Mouse (Mus musculus) testis, adult 2 months (tissue): ENCODE measurements around the gene Srcap. TPM values are rescaled to one million over a fixed set of nuclear protein-coding genes. Genes with fewer than 3 reads are reported as not detected.

Source experiments
- H3K27ac ChIP-seq: fragments of 200-500 bp; 2 replicates; pipeline ENCODE4 v1.5.1; 2012; ENCODE audit warnings: low read depth, low read length; ENCODE audit not compliant: control insufficient read depth, insufficient read depth
- H3K27me3 ChIP-seq: fragments of 200-500 bp; 2 replicates; pipeline ENCODE4 v1.6.1; 2012; ENCODE audit warnings: mild to moderate bottlenecking, low read length, moderate library complexity; ENCODE audit not compliant: control insufficient read depth, insufficient read depth
- H3K36me3 ChIP-seq: fragments of 200-500 bp; 2 replicates; pipeline ENCODE4 v1.6.1; 2012; ENCODE audit warnings: mild to moderate bottlenecking, low read length; ENCODE audit not compliant: control insufficient read depth, insufficient read depth
- H3K4me1 ChIP-seq: fragments of 200-500 bp; 2 replicates; pipeline ENCODE4 v1.6.1; 2012; ENCODE audit warnings: low read length; ENCODE audit not compliant: control insufficient read depth, insufficient read depth
- H3K4me3 ChIP-seq: fragments of 200-500 bp; 2 replicates; pipeline ENCODE4 v1.5.1; 2012; ENCODE audit warnings: low read depth, mild to moderate bottlenecking, low read length, moderate library complexity, mixed read lengths; ENCODE audit not compliant: control insufficient read depth
- CTCF ChIP-seq: fragments of 200-500 bp; IDR thresholded peaks from 2 replicates; pipeline ENCODE4 v1.5.1; 2012; ENCODE audit warnings: low read depth, mild to moderate bottlenecking, inconsistent platforms, low read length, moderate library complexity; ENCODE audit not compliant: control insufficient read depth, insufficient read depth, insufficient replicate concordance
- POLR2A ChIP-seq: fragments of 200-500 bp; IDR thresholded peaks from 2 replicates; pipeline ENCODE4 v1.6.1; 2012; ENCODE audit warnings: low read depth, mild to moderate bottlenecking, inconsistent platforms, low read length, moderate library complexity; ENCODE audit not compliant: control insufficient read depth
- polyA plus RNA-seq: library from polyadenylated mRNA; depleted of rRNA; stranded (reverse); fragments of >200 nt; gene quantifications from 2 replicates; pipeline ENCODE4 v1.2.3, GENCODE M21; 2012

Srcap gene
- polyA plus RNA-seq, 1 experiment = 20.0 TPM

DNA sequence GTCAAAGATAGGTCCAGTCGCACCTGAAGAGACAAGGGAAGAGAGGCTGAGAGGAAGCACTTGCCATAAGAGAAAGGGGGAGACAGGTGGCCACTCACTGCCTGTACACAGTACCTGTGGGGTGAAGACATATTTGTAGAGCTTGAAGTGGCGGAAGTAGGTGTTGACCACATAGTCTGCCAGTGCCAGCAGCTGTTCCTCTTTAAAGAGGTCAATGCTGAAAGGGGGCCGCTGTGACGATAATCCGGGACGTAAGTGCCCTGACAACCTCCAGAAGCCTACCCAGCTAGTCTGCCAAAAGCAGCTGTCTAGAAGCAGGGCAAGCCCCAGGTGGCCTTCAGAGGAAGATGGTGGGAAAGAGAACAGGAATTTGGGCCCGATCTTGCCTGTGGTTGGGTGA is 73.2 kb downstream of the Srcap start:
- Histone ChIP-seq H3K4me3 (peak overlapping the region; percentile 17; the same call in 1 of the 2 replicates), H3K27ac (no peak overlapping the region), H3K27me3 (no peaks in the 10 kb centered on the region), H3K36me3 (peaks cover 4% of the 10 kb centered on the region; the same call in 1 of the 2 replicates), H3K4me1 (peaks cover 10% of the 10 kb centered on the region)
- TF ChIP-seq CTCF (no peak), POLR2A (no peak)

DNA sequence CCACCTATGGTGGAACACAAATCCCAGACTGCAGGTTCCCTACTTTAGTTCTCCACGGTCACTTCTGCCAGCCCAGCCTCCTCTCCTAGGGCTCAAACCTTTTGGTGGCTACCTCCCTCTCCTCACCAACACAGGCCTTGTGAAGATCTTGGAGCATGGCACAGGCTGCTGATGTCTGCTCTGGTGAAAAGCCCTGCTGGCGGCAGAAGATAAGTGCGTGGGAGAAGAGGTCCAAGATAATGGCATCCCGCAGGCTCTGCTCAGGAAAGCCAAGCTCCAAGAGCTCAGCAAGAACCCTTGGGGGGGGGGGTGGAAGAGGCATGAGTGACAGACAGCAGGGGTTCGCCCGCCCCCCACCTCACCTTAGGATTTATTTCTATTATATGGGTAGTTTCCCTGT is 74.4 kb downstream of the Srcap start:
- Histone ChIP-seq H3K36me3 (peaks cover 7% of the 10 kb centered on the region), H3K27ac (no peak overlapping the region; the same call in 1 of the 2 replicates), H3K4me1 (peaks cover 14% of the 10 kb centered on the region), H3K27me3 (no peaks in the 10 kb centered on the region), H3K4me3 (peak overlapping the region; percentile 92)
- no peak for TF ChIP-seq CTCF
- TF ChIP-seq POLR2A = no peak

DNA sequence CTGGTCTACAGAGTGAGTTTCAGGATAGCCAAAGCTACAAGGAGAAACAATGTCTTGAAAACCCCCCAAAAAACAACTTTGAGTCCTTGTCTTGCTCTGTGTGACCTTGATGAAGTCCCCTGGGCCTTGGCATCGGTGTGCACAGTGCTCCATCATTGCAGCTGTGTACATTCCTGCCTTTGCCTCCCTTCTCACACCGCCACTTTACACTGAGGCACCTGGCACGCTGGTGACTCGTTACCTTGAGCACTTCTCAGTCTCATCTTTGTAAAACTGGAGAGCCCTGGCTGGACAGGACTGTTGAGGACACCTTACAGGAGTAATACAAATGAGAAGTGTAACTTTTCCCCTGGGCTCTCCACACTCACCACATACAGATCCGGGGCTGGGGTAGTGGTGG is 75.4 kb downstream of the Srcap start:
- peaks cover 9% of the 10 kb centered on the region for H3K36me3 ChIP-seq
- no peaks in the 10 kb centered on the region for H3K27me3 ChIP-seq
- TF ChIP-seq POLR2A (no peak), CTCF (no peak)
- peak overlapping the region; percentile 34; the same call in 1 of the 2 replicates for H3K27ac ChIP-seq
- H3K4me3 ChIP-seq = peak overlapping the region; percentile 92
- H3K4me1 ChIP-seq = peaks cover 14% of the 10 kb centered on the region

DNA sequence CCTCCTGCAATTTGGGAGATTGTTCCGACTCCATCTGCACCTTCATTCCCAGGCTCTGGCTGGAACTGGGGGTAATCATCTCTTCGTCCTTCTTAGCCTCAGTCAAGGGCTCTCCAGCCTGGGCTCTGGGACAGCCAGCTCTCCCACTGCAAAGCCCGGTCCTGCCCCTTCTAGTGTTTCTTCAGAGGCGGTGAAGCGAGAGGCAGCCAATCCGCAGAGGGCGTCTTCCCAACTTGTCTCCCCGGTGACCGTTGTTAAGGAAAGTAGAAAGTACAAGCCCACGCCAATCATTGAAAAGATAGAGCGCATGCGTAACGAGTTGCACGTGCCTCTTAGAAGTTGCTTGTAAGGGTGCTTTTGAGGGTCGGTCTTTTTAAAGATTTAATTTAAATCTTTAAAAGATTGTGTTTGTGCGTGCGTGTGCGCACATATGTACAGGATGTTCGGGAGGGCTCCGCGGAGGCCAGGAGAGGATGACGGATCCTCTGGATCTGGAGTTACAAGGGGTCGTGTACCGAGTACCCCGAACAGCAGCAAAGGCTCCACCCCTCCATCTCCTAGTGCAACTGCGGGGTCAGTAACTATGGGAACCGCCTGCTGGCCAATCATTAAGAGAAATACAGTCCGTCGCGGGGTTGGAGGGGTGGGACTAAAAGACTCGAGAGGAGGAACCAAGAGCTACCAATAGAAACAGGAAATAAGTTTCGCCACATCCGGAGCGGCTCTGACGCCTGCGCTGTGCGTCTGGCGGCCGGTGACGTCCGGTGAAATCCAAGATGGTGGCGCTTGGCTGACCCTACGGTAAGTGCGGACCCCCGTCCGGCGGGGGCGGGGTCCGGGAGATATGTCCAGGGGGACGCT is 76.5 kb downstream of the Srcap start, which contains the start of the genes Ccdc189 and Rnf40:
Gene Ccdc189, minus strand, starts transcription at position 585 of the 861 bp plus-strand sequence.
Gene Rnf40, plus strand, starts transcription at position 757 of the 861 bp plus-strand sequence.
- H3K4me3 ChIP-seq = peak within 1 kb of the TSS; percentile 92
- H3K4me1 ChIP-seq = peaks cover 14% of the 10 kb centered on the region
- H3K27me3 ChIP-seq = no peaks in the 10 kb centered on the region
- TF ChIP-seq CTCF = no peak
- peak; percentile 80 for TF ChIP-seq POLR2A
- H3K27ac ChIP-seq = peak within 1 kb of the TSS; percentile 94
- H3K36me3 ChIP-seq = peaks cover 12% of the 10 kb centered on the region

DNA sequence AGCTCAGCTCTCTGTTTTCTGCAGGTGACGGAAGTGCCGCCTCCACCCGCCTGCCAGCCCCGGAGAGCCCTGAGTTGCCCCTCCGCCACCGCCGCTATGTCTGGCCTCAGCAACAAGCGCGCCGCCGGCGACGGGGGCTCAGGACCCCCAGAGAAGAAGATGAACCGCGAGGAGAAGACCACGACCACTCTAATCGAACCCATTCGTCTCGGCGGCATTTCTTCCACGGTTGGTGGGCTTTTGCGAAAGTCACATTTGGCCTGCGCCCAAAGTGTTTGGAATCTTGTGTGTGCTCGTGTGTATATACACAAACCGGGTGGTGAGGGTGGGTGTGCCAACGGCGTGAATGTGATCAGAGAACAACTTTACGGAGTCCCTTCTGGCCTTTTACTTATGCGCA is 77.1 kb downstream of the Srcap start:
- peak overlapping the region; percentile 92 for H3K4me3 ChIP-seq
- H3K27ac ChIP-seq = peak overlapping the region; percentile 75
- TF ChIP-seq CTCF (no peak), POLR2A (no peak; the same call in 1 of the 2 replicates)
- H3K4me1 ChIP-seq = peaks cover 14% of the 10 kb centered on the region
- H3K36me3 ChIP-seq = peaks cover 16% of the 10 kb centered on the region
- no peaks in the 10 kb centered on the region for H3K27me3 ChIP-seq

DNA sequence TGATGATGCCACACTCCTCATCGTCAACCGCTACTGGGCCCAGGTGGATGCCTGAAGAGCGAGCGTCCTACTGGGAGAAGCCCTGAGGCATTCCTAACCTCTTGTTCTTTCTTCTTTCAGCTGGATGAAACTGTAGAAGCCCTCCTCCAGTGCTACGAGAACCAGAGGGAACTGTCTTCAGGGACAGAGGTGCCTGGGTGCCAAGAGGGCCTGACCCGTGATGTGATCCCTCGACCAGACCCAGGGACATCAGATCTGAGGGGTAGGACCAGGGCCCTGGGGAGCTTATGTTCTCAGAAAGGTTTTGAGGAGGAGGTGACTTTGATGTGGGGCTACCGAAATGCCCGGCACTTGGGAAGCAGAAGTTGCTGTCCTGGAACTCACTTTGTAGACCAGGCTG is 77.9 kb downstream of the Srcap start:
- Histone ChIP-seq H3K27ac (no peak overlapping the region), H3K4me3 (peak overlapping the region; percentile 92), H3K27me3 (no peaks in the 10 kb centered on the region), H3K4me1 (peaks cover 14% of the 10 kb centered on the region), H3K36me3 (peaks cover 16% of the 10 kb centered on the region)
- TF ChIP-seq CTCF (no peak), POLR2A (no peak)

DNA sequence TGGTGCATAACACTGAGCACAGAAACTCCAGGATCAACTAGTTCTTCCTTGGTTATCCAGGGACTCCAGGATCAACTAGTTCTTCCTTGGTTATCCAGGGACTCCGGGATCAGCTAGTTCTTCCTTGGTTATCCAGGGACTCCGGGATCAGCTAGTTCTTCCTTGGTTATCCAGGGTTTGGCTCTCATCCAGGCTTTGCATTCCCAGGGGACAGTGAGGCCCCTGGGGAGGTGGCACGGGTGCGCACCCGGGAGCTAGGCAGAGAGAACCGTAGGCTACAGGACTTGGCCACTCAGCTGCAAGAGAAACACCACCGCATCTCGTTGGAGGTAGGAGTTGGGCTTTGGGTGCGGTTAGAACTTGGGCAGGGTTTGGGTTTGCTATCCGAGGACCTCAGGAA is 79.3 kb downstream of the Srcap start:
- peaks cover 16% of the 10 kb centered on the region for H3K36me3 ChIP-seq
- peaks cover 14% of the 10 kb centered on the region for H3K4me1 ChIP-seq
- TF ChIP-seq POLR2A = no peak
- TF ChIP-seq CTCF = no peak
- peak overlapping the region; percentile 65 for H3K4me3 ChIP-seq
- no peaks in the 10 kb centered on the region for H3K27me3 ChIP-seq
- no peak overlapping the region for H3K27ac ChIP-seq

DNA sequence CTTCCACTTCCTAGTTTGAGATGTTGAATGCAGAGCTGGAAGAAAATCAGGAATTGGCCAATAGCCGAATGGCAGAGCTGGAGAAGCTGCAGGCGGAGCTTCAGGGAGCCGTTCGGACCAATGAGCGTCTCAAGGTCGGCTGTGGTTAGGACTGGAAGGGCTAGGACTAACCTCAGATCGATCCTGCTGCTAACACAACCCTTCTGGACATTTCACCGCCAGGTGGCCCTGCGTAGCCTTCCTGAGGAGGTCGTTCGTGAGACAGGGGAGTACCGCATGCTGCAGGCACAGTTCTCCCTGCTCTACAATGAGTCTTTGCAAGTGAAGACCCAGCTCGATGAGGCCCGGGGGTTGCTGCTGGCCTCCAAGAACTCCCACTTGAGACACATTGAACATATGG is 80.8 kb downstream of the Srcap start:
- Histone ChIP-seq H3K27me3 (no peaks in the 10 kb centered on the region), H3K4me1 (peaks cover 10% of the 10 kb centered on the region), H3K27ac (peak overlapping the region; percentile 14), H3K4me3 (peak overlapping the region; percentile 75), H3K36me3 (peaks cover 16% of the 10 kb centered on the region)
- TF ChIP-seq CTCF = no peak
- no peak for TF ChIP-seq POLR2A
